Mouse (Mus musculus) adrenal gland, adult 2 months (tissue): ENCODE results near the gene Zfp11. TPM values are rescaled to one million over a fixed set of nuclear protein-coding genes. Genes with fewer than 3 reads are reported as not detected.
"Not testable (repeated sequence)": the region's sequence is repeated elsewhere in the genome, so short reads cannot be mapped to it uniquely, and the experiment has no call there.

ENCODE experiments used
- DNase-seq: peaks from one replicate; pipeline ENCODE4 v3.0.0; 2021
- long read RNA-seq: library from polyadenylated mRNA; stranded (forward); transcript quantifications from one replicate; pipeline ENCODE4 v2.0.0, GENCODE M21; 2021
- polyA plus RNA-seq: library from polyadenylated mRNA; depleted of rRNA; stranded (reverse); fragments of >200 nt; gene quantifications from 2 replicates; pipeline ENCODE4 v1.2.3, GENCODE M21; 2012; rRNA removed
- total RNA-seq, 2 experiments: library from RNA; stranded (reverse); gene quantifications; 2 replicates each; pipeline ENCODE4 v1.2.3; 2021

Gene Zfp11
- total RNA-seq (1 to 10 TPM; 2.5 to 4.1 TPM), polyA plus RNA-seq (0.89 and 0.94 TPM in 2 replicates)
- long read RNA-seq, partial matches to known transcripts: 1 of 4 reads
- long read RNA-seq, other reads (novel, unspliced or antisense): 0 of 4 reads

GRCm38 (mm10) chr5:129670036-129670458, at the start of gene Zfp11:
Zfp11 (minus strand) TSS chr5:129670099.
- DNase-seq: peak; percentile 86

- DNase-seq: no peak
Observed at GRCm38 (mm10) chr5:129717016-129717415, 47.1 kb upstream of the Zfp11 start.

DNA sequence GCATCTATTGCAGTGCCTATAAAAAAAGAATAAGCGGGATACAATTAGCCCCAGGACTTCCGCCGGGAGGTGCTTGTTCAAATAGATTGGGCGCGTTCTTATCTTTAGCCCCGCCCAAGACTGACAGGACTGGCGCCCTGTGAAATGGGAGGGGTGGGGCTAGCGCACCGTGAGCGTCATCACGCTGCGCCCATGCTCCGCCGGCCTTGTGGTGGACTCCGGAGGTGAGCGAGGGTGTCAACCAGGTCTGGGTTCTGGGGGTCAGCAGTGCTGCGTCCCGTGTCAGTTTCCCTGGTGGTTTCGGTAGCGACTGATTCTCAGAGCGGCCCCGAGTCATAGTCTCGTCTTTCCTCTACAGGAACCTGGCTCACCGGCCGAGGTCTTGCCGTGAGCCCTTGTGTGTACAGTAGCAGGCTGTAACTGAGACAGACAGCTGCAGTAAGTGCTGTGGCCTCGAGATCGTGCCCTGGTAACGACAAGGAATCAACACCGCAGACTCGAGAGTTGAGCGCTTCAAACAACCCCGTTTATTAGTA, 45.5 kb upstream of the Zfp11 start, which contains the start of gene Mrps17:
Mrps17 (plus strand) TSS at position 172 of the 536 bp plus-strand sequence.
- DNase-seq: peak; percentile 95

GRCm38 (mm10) chr5:129708412-129708811, 38.5 kb upstream of the Zfp11 start, which contains the start of gene Sept14:
Sept14 (minus strand) TSS chr5:129708512.
- DNase-seq: no peak

GRCm38 (mm10) chr5:129703368-129703767, 33.5 kb upstream of the Zfp11 start:
- DNase-seq: peak; percentile 20

- DNase-seq: peak; percentile 60
Observed at GRCm38 (mm10) chr5:129701706-129702105, 31.8 kb upstream of the Zfp11 start.

DNA sequence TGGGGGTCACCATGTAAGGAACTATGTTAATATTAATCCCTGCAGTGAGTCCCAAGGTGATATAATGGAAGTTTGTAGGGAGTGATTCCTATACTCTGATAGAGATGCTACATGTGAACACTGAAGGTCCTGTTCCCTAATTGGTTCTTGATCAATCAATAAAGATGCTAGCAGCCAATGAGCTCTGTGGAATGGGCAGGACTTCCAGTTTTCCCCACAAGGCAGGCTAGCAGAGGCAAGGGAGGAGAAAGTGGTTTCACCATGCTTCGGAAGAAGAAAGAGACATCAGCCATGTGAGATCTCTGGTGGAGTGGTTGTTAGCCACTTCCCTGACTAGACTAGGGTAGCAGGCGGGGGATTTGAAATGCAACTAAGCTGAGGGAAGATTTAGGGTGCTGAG, 30.6 kb upstream of the Zfp11 start:
- no peak for DNase-seq

DNA sequence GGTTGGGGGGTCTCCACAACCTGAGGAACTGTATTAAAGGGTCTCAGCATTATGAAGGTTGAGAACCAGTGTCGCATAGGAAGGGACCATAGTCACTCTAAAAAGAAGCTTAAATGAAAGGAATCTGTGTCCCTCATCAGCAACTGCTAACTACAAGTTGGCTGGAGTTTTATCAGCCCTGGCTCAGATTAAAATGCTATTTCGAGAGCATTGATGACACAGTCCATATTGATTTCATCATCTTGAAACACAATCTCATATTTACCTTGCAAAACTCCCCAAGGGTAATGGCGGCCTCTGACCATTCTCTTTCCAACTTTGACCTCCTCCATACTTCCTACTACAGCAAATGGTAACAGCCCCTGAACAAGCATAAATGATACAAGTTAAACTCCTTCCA, 20.6 kb upstream of the Zfp11 start:
- DNase-seq: no peak

GRCm38 (mm10) chr5:129687621-129688020, 17.7 kb upstream of the Zfp11 start:
- peak; percentile 81 for DNase-seq

GRCm38 (mm10) chr5:129685141-129685540, 15.2 kb upstream of the Zfp11 start:
- not testable (repeated sequence) for DNase-seq

DNA sequence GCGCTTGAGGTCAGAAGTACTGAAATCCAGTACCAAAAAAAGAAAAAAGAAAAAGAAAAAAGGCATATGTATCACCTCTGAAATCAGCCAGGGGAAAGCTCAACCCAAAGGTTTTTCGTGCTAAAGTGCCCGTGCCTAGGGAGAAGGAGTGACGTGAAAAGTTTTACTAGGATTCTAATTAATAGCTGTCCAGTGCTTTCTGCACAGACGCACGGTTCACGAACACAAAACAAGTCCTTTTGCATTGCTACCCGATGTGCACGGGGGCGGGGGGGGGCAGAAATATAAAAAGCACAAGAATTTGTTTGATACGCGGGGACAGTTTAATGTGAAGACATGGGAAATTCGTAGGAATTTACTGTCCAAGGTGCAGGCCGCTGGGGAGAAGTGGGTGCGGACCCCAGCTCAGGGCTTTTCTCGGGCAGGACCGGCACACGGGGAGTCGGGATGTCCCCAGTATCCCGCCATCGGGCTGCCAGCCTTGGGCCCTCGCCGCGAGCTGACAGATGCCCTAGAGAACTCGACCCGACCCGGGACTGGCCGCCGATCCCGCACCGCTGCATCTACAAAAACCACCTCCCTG, 355 bp downstream of the Zfp11 start:
- no peak for DNase-seq

DNA sequence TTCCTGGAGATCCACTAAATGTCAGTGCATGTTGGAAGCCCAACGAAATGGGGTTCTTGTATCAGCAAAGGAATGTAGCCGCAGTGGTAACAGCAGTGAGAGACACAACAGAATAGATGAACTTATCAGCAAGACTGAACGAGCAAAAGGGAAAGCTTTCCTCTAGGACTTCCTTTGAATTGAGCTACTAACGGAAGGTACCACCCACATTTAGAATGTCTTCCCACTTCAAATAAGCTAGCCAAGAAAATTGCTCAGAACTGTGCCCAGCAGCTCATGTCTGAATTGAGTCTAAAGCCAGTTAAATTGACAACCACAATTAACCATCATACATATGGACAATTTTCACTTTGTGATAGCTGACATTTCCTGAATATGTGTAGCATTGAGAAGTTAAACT, 2.0 kb downstream of the Zfp11 start:
- no peak for DNase-seq

DNA sequence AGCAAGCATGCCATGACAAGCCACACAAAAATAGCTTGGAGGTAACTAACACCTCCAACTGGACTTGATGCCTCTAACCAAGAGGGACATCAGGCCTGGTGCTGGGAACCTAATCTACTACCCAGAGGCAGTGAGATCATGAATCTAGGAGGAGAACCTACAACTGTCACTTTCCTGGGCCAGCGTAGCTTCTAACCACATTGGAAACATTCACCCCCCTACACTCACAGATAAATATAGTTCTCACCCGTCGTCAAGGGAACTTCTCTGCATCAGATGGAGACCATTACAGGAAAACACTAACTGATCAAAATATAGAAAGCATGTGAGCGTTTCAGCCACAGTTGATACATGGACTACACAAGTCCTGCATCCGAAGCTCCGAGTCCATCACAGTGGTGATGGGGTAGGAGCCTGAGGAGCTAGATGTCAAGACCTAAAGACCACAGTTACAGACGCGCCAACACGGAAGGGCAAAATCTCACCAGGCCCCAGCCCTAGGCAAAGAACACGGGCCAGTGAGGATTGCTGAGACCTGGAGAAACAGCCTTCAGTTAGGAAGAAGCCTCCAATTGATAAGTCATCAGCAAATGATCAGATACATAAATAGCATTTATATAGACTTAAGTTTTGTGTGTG, 3.5 kb downstream of the Zfp11 start:
- DNase-seq: no peak

DNA sequence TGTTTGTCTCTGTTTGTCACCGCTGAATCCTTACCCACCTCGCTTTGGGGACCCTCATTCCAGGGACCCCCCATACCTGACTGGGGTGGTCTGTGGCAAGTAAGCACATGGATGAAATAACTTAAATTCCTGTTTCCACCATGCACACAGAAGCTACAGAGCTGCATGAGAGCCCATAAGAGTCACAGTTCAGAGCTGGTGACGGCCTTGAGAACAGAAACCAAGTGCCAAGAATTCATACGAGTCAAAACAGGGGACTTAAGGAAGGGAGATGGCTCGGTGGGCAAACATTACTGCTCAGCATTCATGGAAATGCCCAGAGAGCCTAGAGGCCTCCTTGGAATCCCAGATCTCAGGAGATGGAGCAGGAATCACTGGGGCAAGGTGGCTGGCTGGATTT, 5.8 kb downstream of the Zfp11 start:
- no peak for DNase-seq

- DNase-seq: no peak
Observed at GRCm38 (mm10) chr5:129657931-129658330, 12.0 kb downstream of the Zfp11 start.

- no peak for DNase-seq
Observed at GRCm38 (mm10) chr5:129657016-129657415, 12.9 kb downstream of the Zfp11 start.

- DNase-seq: no peak
Observed at GRCm38 (mm10) chr5:129650858-129651257, 19.0 kb downstream of the Zfp11 start.

GRCm38 (mm10) chr5:129632270-129633250, 37.3 kb downstream of the Zfp11 start:
- not testable (repeated sequence) for DNase-seq

DNA sequence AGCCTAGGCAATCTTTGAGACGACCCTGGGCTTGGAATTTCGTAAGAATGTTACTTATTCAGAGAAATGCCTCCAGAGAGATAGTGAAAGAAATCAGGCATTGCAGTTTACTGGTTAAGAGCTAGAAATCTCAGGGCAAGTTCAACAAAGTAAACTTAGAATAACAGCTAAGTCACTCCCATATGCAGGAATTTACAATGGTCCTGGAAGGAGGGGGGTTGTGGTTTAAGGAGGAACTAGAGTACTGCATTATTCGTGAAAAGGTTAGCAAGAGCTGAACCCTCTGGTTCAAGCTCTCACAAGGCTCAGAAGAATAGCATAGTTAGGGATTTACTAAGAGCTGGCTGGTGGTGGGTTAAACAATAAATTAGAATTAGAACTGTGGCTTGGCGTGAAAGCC, 43.3 kb downstream of the Zfp11 start:
- DNase-seq: not testable (repeated sequence)

- no peak for DNase-seq
Observed at GRCm38 (mm10) chr5:129626099-129626498, 43.8 kb downstream of the Zfp11 start.

- no peak for DNase-seq
Observed at GRCm38 (mm10) chr5:129621361-129621760, 48.5 kb downstream of the Zfp11 start.

DNA sequence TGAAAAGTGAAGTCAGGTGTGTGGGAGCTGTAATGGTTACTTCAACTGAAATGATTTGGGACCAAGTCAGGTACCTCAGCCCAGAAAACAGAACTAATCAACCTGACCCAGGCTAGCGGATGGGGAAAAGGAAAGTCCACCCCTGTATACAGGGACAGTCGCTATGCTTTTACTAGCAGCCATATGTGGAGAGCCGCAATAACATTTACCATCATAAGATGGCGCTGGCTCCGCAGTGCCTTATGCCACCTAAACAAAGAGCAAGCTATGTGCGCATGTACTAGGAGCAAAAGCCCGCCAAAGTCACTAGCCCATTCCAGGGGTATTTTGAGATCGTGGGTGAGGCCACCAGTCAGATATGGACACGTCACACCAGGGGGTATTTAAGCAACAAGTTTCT, 49.3 kb downstream of the Zfp11 start:
- DNase-seq: not testable (repeated sequence)
